In the genomic region with DNA sequence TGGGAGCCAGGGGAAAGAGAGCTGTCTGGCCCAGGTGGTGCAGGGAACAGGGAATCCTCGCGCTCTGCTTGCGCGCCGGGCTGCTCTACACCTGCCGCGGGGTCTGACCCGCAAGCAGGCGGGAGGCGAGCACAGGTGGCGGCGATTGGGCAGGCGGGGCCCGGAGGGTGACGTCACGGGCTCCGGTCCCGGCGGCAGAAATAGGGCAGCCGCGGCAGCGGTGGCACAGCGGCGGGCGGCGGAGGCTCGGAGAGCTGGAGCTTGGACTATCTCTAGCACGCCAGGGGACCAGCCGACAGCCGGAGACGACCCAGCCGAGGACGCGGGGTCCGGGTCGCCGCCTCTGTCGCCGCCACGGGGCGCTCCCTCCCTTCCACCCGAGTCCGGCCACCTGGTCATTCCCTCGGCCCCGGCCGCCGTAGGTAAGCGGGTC, we compare ENCODE assay signal across 8 mouse cellular contexts. TPM values are rescaled to one million over a fixed set of nuclear protein-coding genes. Genes with fewer than 3 reads are reported as not detected.
DNase-seq lines count a peak whose midpoint lies in the region; ATAC-seq lines count a peak whose summit lies in the region.

A gene (plus strand): TSS at position 174 of the 433 bp plus-strand sequence.

- peak within 1 kb of the TSS; percentile 97 for H3K4me2 ChIP-seq in embryonic facial prominence, embryonic 12.5 days (replicated peaks)
- peak within 1 kb of the TSS; percentile 91 for H3K4me2 ChIP-seq in lung, embryonic 16.5 days (ENCODE audit: low read depth, low read length)

- no peak for ATAC-seq in megakaryocyte, adult 5-6 weeks (ENCODE audit: poor library complexity, severe bottlenecking)
- 0 out of 2 replicates have a peak, but pooled peaks have one; percentile 10 for ATAC-seq in embryonic facial prominence, embryonic 12.5 days (ENCODE audit: insufficient number of reproducible peaks, insufficient read depth, low FRiP score, low TSS enrichment)
- ATAC-seq in lung, embryonic 16.5 days (ENCODE audit: low read depth): peak; percentile 68
- no peak for ATAC-seq in megakaryocyte progenitor cell, adult 5-6 weeks (replicated peaks; ENCODE audit: poor library complexity)

- no peaks in the 10 kb centered on the region for H3K9me3 ChIP-seq in megakaryocyte, embryonic 14.5 days
- no peaks in the 10 kb centered on the region for H3K9me3 ChIP-seq in embryonic facial prominence, embryonic 12.5 days
- H3K9me3 ChIP-seq in hindbrain, embryonic 10.5 days: no peaks in the 10 kb centered on the region
- H3K9me3 ChIP-seq in lung, embryonic 16.5 days (ENCODE audit: control insufficient read depth, low read length): no peaks in the 10 kb centered on the region

- under 1% methylated on average over 43 of the region's 48 CpGs for WGBS in embryonic facial prominence, embryonic 12.5 days
- under 1% methylated on average over 48 of the region's 48 CpGs for WGBS in hindbrain, embryonic 10.5 days
- under 1% methylated on average over 27 of the region's 48 CpGs for WGBS in lung, embryonic 16.5 days

- no peak for DNase-seq in hindbrain, embryonic 10.5 days (ENCODE audit: low spot score)
- DNase-seq in layer of hippocampus, postnatal 10 days (ENCODE audit: low spot score in 2 of 2): peak; percentile 30 to 50
- DNase-seq in right cerebral cortex, postnatal 25 days: peak; percentile 77

- H3K9ac ChIP-seq in embryonic facial prominence, embryonic 12.5 days: peak within 1 kb of the TSS; percentile 39
- H3K9ac ChIP-seq in lung, embryonic 16.5 days (ENCODE audit: low read length): peak within 1 kb of the TSS; percentile 62

- H3K27me3 ChIP-seq in megakaryocyte, embryonic 14.5 days (replicated peaks): peaks cover 61% of the 10 kb centered on the region
- H3K27me3 ChIP-seq in embryonic facial prominence, embryonic 12.5 days: peaks cover 57% of the 10 kb centered on the region
- peaks cover 78% of the 10 kb centered on the region for H3K27me3 ChIP-seq in hindbrain, embryonic 10.5 days (ENCODE audit: insufficient read depth, poor library complexity, severe bottlenecking)
- peaks cover 42% of the 10 kb centered on the region for H3K27me3 ChIP-seq in lung, embryonic 16.5 days (ENCODE audit: control insufficient read depth, insufficient read depth, low read depth, low read length)

- H3K36me3 ChIP-seq in megakaryocyte, embryonic 14.5 days (replicated peaks; ENCODE audit: low read length): no peaks in the 10 kb centered on the region
- no peaks in the 10 kb centered on the region for H3K36me3 ChIP-seq in embryonic facial prominence, embryonic 12.5 days
- H3K36me3 ChIP-seq in hindbrain, embryonic 10.5 days: no peaks in the 10 kb centered on the region
- H3K36me3 ChIP-seq in lung, embryonic 16.5 days (ENCODE audit: control insufficient read depth, insufficient read depth, low read length): no peaks in the 10 kb centered on the region

- H3K4me3 ChIP-seq in megakaryocyte, embryonic 14.5 days (replicated peaks): peak within 1 kb of the TSS; percentile 33
- H3K4me3 ChIP-seq in embryonic facial prominence, embryonic 12.5 days: peak within 1 kb of the TSS; percentile 53
- H3K4me3 ChIP-seq in hindbrain, embryonic 10.5 days: peak within 1 kb of the TSS; percentile 64
- peak within 1 kb of the TSS; percentile 55 for H3K4me3 ChIP-seq in lung, embryonic 16.5 days (ENCODE audit: low read length)

- 0 out of 2 replicates have a peak, but pooled peaks cover 5% of the 10 kb centered on the region for H3K4me1 ChIP-seq in megakaryocyte, embryonic 14.5 days
- peaks cover 19% of the 10 kb centered on the region; the same call in 1 of the 2 replicates for H3K4me1 ChIP-seq in embryonic facial prominence, embryonic 12.5 days
- H3K4me1 ChIP-seq in hindbrain, embryonic 10.5 days (replicated peaks): peaks cover 19% of the 10 kb centered on the region
- H3K4me1 ChIP-seq in lung, embryonic 16.5 days (replicated peaks; ENCODE audit: control insufficient read depth, insufficient read depth, low read length): peaks cover 13% of the 10 kb centered on the region

- no peak within 1 kb of the TSS for H3K27ac ChIP-seq in embryonic facial prominence, embryonic 12.5 days
- H3K27ac ChIP-seq in hindbrain, embryonic 10.5 days: peak within 1 kb of the TSS; percentile 70
- no peak within 1 kb of the TSS for H3K27ac ChIP-seq in lung, embryonic 16.5 days (ENCODE audit: low read length)

RNA-seq across cellular contexts. Expression of the gene that starts here (rescaled TPM):
- 0.07 TPM in 1 of 2 replicates, not detected in the other for polyA plus RNA-seq in megakaryocyte, embryonic 14.5 days (2012; ENCODE audit: insufficient read depth, low replicate concordance)
- total RNA-seq in megakaryocyte, adult 5-6 weeks (2015): not detected in 2 replicates
- total RNA-seq in megakaryocyte, adult 5-6 weeks (2017): not detected in 2 replicates
- polyA plus RNA-seq in embryonic facial prominence, embryonic 12.5 days (2016; fragmentation: Nextera tagmentation; extraction: Ambion mirVana): 3.0 and 4.1 TPM in 2 replicates
- 1.7 and 2.6 TPM in 2 replicates for polyA plus RNA-seq in hindbrain, embryonic 10.5 days (2016; fragmentation: Nextera tagmentation; extraction: Ambion mirVana)
- 1 to 10 TPM; 8.7 to 9.7 TPM for total RNA-seq in layer of hippocampus, postnatal 10 days (2021)
- polyA plus RNA-seq in lung, embryonic 16.5 days (2015; fragmentation: Nextera tagmentation; extraction: Ambion mirVana): 11.3 and 11.7 TPM in 2 replicates
- 0.05 TPM in 1 of 2 replicates, not detected in the other for total RNA-seq in megakaryocyte progenitor cell, adult 5-6 weeks (2015)
- total RNA-seq in megakaryocyte progenitor cell, adult 5-6 weeks (2017): 0.04 TPM in 1 of 2 replicates, not detected in the other

Comparison
In these comparisons a context has a peak if more than half of its experiments do, and no peak if none do; other contexts are left out.
1. RNA of the gene that starts here (total RNA-seq): 8.7 to 9.7 TPM in layer of hippocampus, postnatal 10 days; 0.04 to 0.05 TPM in megakaryocyte progenitor cell, adult 5-6 weeks and not detected in megakaryocyte, adult 5-6 weeks; every median in the first group is over 4 times any median in the second.
2. ATAC-seq: peak in embryonic facial prominence, embryonic 12.5 days (single experiment) and lung, embryonic 16.5 days (single experiment); none in megakaryocyte, adult 5-6 weeks (single experiment) and megakaryocyte progenitor cell, adult 5-6 weeks (single experiment).
3. Peak in every context shown above with its lines, with median percentiles within 50 percentile points of each other: H3K4me3 ChIP-seq.